Mouse (Mus musculus) liver, postnatal 0 days (tissue): ENCODE data around the gene Ect2. TPM values are rescaled to one million over a fixed set of nuclear protein-coding genes. Genes with fewer than 3 reads are reported as not detected.

Experiments used
- ATAC-seq: fragments of 200-750 bp; cut with Nextera tagmentation; 2 replicates; pipeline ENCODE4 v1.8.0; 2017; ENCODE audit warnings: mild to moderate bottlenecking, moderate library complexity
- DNase-seq: peaks from one replicate; pipeline ENCODE4 v3.0.0-alpha.2; 2016
- H3K27ac ChIP-seq: fragments of 300-500 bp; sonication (generic); 2 replicates; pipeline ENCODE4 v1.5.1; 2014; ENCODE audit warnings: antibody characterized with exemption, moderate library complexity, mild to moderate bottlenecking, low read depth
- H3K27me3 ChIP-seq: fragments of 300-500 bp; sonication (generic); 2 replicates; pipeline ENCODE4 v1.6.1; 2014; ENCODE audit warnings: low read length, control low read depth, mixed read lengths; ENCODE audit not compliant: insufficient read depth
- H3K36me3 ChIP-seq: fragments of 300-500 bp; sonication (generic); replicated peaks from 2 replicates; pipeline ENCODE4 v1.6.1; 2014; ENCODE audit warnings: mild to moderate bottlenecking, control low read depth, low read length, moderate library complexity, mixed read lengths; ENCODE audit not compliant: insufficient read depth
- H3K4me1 ChIP-seq: fragments of 300-500 bp; sonication (generic); 2 replicates; pipeline ENCODE4 v1.6.1; 2014; ENCODE audit warnings: antibody characterized with exemption, mild to moderate bottlenecking, control low read depth; ENCODE audit not compliant: insufficient read depth
- H3K4me2 ChIP-seq: fragments of 300-500 bp; sonication (generic); 2 replicates; pipeline ENCODE4 v1.6.1; 2014; ENCODE audit warnings: low read depth, mild to moderate bottlenecking, low read length, moderate library complexity, mixed read lengths
- H3K4me3 ChIP-seq: fragments of 300-500 bp; sonication (generic); 2 replicates; pipeline ENCODE4 v1.5.1; 2014; ENCODE audit warnings: low read depth, low read length
- H3K9ac ChIP-seq: fragments of 300-500 bp; sonication (generic); replicated peaks from 2 replicates; pipeline ENCODE4 v1.6.1; 2014; ENCODE audit warnings: mild to moderate bottlenecking, moderate library complexity
- H3K9me3 ChIP-seq: fragments of 300-500 bp; sonication (generic); 2 replicates; pipeline ENCODE4 v1.6.1; 2016; ENCODE audit warnings: mild to moderate bottlenecking, control low read depth, low read length, mixed read lengths
- CTCF ChIP-seq: sonication (generic); IDR thresholded peaks from 2 replicates; pipeline ENCODE4 v1.5.1; 2016; ENCODE audit warnings: antibody characterized with exemption, low read depth
- EP300 ChIP-seq: IDR thresholded peaks from 2 replicates; pipeline ENCODE4 v1.6.1; 2016; ENCODE audit warnings: antibody characterized with exemption, low read depth, mild to moderate bottlenecking
- WGBS: fragments of 180-500 bp; shearing (Covaris S2); extraction: QIAGEN DNeasy Blood & Tissue Kit; methylation state at CpG from one replicate; pipeline ENCODE4 v1.1.7; 2014; ENCODE audit not compliant: insufficient replicate concordance; 5-methylcytosine and 5-hydroxymethylcytosine counted together
- polyA plus RNA-seq: library from polyadenylated mRNA; unstranded; fragments of >200 nt; fragmentation: Nextera tagmentation; extraction: Ambion mirVana; gene quantifications from 2 replicates; pipeline ENCODE4 v1.2.1, GENCODE M21; 2015

The Ect2 gene
- polyA plus RNA-seq, 1 experiment from 2014 or later: 12.5 TPM

- Histone ChIP-seq H3K27me3 (no peaks in the 10 kb centered on the region), H3K4me2 (no peak overlapping the region), H3K9ac (no peak overlapping the region), H3K9me3 (no peaks in the 10 kb centered on the region), H3K4me3 (no peak overlapping the region), H3K27ac (no peak overlapping the region), H3K4me1 (no peaks in the 10 kb centered on the region), H3K36me3 (no peaks in the 10 kb centered on the region)
- DNase-seq: no peak
- WGBS: 86% methylated on average over 2 of the region's 2 CpGs
- no peak for TF ChIP-seq EP300
- ATAC-seq: no peak
Observed at GRCm38 (mm10) chr3:27064886-27065285, 88.8 kb downstream of the Ect2 start.

DNA sequence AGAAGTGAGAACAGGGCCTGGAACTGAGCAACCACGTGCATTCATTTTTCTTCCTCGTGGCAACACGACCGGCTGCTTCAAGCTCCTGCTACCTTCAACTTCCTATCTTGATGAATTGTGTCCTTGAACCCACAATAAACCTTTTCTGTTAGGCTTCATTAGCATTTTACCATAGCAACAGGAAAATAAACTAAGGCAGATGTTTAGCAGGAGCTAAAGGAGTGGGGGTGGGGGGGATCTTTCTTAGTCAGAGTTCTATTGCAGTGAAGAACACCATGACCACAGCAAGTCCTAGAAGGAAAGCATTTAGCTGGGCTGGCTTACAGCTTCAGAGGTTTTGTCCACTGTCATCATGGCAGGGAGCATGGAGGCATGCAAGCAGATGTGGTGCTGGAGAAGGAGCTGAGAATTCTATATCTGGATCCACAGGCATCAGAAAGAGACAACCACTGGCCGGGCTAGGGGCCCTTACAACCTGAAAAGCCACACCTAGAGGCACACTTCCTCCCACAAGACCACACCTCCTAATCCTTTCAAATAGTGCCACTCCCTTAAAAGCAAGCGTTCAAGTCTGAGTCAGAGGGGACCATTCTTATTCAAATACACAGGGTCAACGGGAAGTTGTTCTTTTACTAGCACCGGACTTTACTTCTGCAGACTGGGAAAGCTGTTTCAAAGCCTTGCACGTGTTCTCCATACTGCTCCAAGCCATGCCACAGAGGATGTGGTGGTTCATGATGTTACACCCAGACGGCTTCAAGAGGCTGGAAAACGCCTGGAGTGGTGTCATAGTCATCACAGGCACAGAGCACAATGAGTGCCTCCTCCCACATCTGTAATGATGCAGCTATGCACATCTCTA lies 90.0 kb downstream of the Ect2 start:
- no peaks in the 10 kb centered on the region for H3K9me3 ChIP-seq
- ATAC-seq (no peak), DNase-seq (no peak)
- no peak overlapping the region for H3K27ac ChIP-seq
- H3K4me3 ChIP-seq: no peak overlapping the region
- H3K4me1 ChIP-seq: no peaks in the 10 kb centered on the region
- WGBS: 70% methylated on average over 11 of the region's 11 CpGs
- H3K36me3 ChIP-seq: no peaks in the 10 kb centered on the region
- H3K27me3 ChIP-seq: no peaks in the 10 kb centered on the region
- no peak overlapping the region for H3K4me2 ChIP-seq
- TF ChIP-seq CTCF (no peak), EP300 (no peak)
- H3K9ac ChIP-seq: no peak overlapping the region

- Histone ChIP-seq H3K9ac (no peak overlapping the region), H3K36me3 (no peaks in the 10 kb centered on the region), H3K9me3 (no peaks in the 10 kb centered on the region), H3K4me2 (no peak overlapping the region), H3K27me3 (no peaks in the 10 kb centered on the region), H3K27ac (no peak overlapping the region), H3K4me1 (no peaks in the 10 kb centered on the region), H3K4me3 (no peak overlapping the region)
- ATAC-seq: no peak
- WGBS: 77% methylated on average over 12 of the region's 12 CpGs
- DNase-seq: no peak
- TF ChIP-seq CTCF (no peak), EP300 (no peak)
Observed at GRCm38 (mm10) chr3:27060441-27060840, 93.2 kb downstream of the Ect2 start.

DNA sequence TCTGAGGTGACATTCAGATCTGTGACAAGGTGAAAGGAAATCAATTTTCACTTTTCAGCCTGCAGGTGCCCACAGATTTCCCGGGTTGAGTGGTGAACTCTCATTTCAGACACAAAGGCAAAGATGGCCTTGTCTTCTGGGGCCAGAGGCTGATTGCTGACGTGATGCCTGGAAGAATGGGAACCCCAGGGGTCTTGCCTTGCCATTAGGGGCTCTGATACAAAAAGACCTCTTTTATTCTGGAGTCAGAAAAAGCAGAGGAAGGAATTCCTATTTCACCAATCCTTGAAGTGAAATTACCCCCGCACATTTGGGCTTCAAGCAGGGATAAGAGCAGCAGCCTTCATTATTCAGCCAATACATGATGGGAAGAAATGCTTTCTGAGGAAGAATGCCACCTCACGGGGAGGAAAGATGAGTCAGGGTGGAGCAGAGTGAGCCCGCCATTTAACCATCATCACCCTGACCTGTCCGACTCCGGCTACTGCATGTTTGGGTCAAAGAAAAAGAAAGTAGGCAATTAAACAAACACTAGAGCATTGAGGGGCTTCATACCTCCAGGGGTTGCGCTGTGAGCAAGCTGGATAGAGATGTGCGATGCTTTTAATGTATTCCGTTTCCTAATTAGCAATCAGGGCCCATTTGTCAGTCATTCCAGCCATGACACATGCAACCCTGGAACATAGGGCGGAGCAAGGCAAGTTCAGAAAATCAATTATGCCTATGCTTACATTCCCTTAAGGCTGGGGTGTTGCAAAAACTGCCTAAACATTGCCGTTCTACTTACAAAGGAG lies 94.0 kb downstream of the Ect2 start:
- DNase-seq: no peak
- Histone ChIP-seq H3K27ac (no peak overlapping the region), H3K4me1 (no peaks in the 10 kb centered on the region), H3K9ac (no peak overlapping the region), H3K9me3 (no peaks in the 10 kb centered on the region), H3K4me3 (no peak overlapping the region), H3K36me3 (no peaks in the 10 kb centered on the region), H3K4me2 (no peak overlapping the region), H3K27me3 (no peaks in the 10 kb centered on the region)
- TF ChIP-seq CTCF: no peak
- no peak for TF ChIP-seq EP300
- 74% methylated on average over 12 of the region's 12 CpGs for WGBS
- ATAC-seq: no peak

GRCm38 (mm10) chr3:27055471-27055870 lies 98.2 kb downstream of the Ect2 start:
- Histone ChIP-seq H3K36me3 (no peaks in the 10 kb centered on the region), H3K4me3 (no peak overlapping the region), H3K27me3 (no peaks in the 10 kb centered on the region), H3K4me1 (no peaks in the 10 kb centered on the region), H3K9me3 (no peaks in the 10 kb centered on the region), H3K27ac (no peak overlapping the region), H3K9ac (no peak overlapping the region), H3K4me2 (no peak overlapping the region)
- TF ChIP-seq EP300 (no peak), CTCF (no peak)
- DNase-seq (no peak), ATAC-seq (no peak)
- WGBS: 85% methylated on average over 3 of the region's 3 CpGs

GRCm38 (mm10) chr3:27054766-27055165 lies 98.9 kb downstream of the Ect2 start:
- WGBS: 61% methylated on average over 2 of the region's 2 CpGs

More at GRCm38 (mm10) chr3:27054766-27055165, 98.9 kb downstream of the Ect2 start:
- Histone ChIP-seq H3K27ac (no peak overlapping the region), H3K4me1 (no peaks in the 10 kb centered on the region), H3K27me3 (no peaks in the 10 kb centered on the region), H3K9ac (no peak overlapping the region), H3K36me3 (no peaks in the 10 kb centered on the region), H3K4me3 (no peak overlapping the region), H3K4me2 (no peak overlapping the region), H3K9me3 (no peaks in the 10 kb centered on the region)
- TF ChIP-seq CTCF (no peak), EP300 (no peak)
- ATAC-seq: no peak
- DNase-seq: no peak

Other genes with a start within 250 kb of the Ect2 start
- gene Nceh1, start 29.1 kb upstream of the Ect2 start, polyA plus RNA-seq: 18.2 and 23.9 TPM in 2 replicates
- gene Tnfsf10, start 163.2 kb upstream of the Ect2 start, polyA plus RNA-seq: 0.23 and 0.37 TPM in 2 replicates
- not detected in 2 replicates for gene Ghsr, start 217.5 kb upstream of the Ect2 start, polyA plus RNA-seq